Mouse (Mus musculus): ENCODE results near the gene 9930022D16Rik. TPM values are rescaled to one million over a fixed set of nuclear protein-coding genes. Genes with fewer than 3 reads are reported as not detected.

Gene 9930022D16Rik
- polyA plus RNA-seq, 2 experiments = not detected

GRCm38 (mm10) chr11:109420567-109420962 is 6.8 kb downstream of the 9930022D16Rik start:
- peaks cover 13 to 18% of the 10 kb centered on the region in 2 experiments for H3K4me1 ChIP-seq (replicated peaks; ENCODE audit: control insufficient read depth in 2 of 2, insufficient read depth in 2 of 2, low read length in 1 of 2)
- H3K4me2 ChIP-seq (ENCODE audit: low read depth) = peak overlapping the region; percentile 24
- H3K36me3 ChIP-seq (replicated peaks; ENCODE audit: control insufficient read depth, insufficient read depth, low read depth) = no peaks in the 10 kb centered on the region
- H3K27me3 ChIP-seq (ENCODE audit: control insufficient read depth, insufficient read depth, low read length) = no peaks in the 10 kb centered on the region
- ATAC-seq (ENCODE audit: insufficient read depth) = no peak
- 50% methylated on average over 14 of the region's 14 CpGs for WGBS (ENCODE audit: insufficient replicate concordance)
- no peak overlapping the region for H3K4me3 ChIP-seq (ENCODE audit: insufficient read depth in 1 of 2, low read depth in 2 of 2, low read length in 2 of 2)
- DNase-seq (ENCODE audit: low read depth in 3 of 3, low spot score in 3 of 3) = no peak
- H3K27ac ChIP-seq = no peak overlapping the region
- H3K9me3 ChIP-seq (ENCODE audit: control insufficient read depth, low read length) = peaks cover 2% of the 10 kb centered on the region; the same call in 1 of the 2 replicates
- H3K9ac ChIP-seq (replicated peaks) = no peak overlapping the region
- no peak for TF ChIP-seq CTCF (IDR thresholded peaks at IDR 0.05; ENCODE audit: low read depth)
- TF ChIP-seq EP300 (IDR thresholded peaks at IDR 0.05; ENCODE audit: low read depth) = no peak

DNA sequence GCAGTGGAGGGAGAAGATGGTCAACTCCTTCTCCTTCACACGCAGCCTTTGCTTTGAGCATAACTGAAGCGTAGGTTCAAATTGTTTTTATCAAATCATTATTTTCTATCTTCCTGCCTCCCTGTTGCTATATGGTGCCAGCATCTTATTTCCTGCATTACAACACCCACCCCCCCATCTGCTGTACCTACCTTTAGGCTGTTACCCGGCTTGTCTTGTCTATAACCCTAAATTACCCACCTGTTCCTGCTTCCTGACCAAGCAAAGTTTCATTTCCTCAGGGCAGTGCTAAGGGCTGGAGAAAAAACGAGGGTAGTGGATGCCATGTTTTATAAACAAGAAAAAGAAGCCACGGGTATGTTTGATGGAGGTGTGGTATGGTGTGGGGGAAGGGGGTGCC is 7.5 kb downstream of the 9930022D16Rik start:
- H3K9ac ChIP-seq (replicated peaks) = no peak overlapping the region
- ATAC-seq (ENCODE audit: insufficient read depth) = no peak

DNA sequence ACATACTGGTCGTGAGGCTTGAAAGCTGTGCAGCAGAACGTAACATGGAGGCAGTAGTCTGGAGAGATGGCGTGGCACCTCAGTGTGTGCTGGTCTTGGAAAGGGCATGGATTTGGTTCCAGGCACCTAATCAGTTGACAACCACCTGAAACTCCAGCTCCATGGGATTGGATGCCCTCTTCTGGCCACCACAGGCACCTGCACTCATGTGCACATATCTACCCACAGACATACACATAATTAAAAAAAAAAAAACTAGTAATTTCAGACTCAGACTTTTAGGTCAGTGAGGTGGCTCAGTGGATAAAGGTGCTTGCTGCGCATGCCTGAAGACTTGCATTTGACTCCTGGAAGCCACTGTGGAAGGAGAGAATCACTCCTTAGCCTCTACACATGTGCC is 8.5 kb downstream of the 9930022D16Rik start:
- Histone ChIP-seq H3K9me3 (ENCODE audit: control insufficient read depth, low read length) (peaks cover 2% of the 10 kb centered on the region; the same call in 1 of the 2 replicates), H3K4me2 (ENCODE audit: low read depth) (no peak overlapping the region), H3K9ac (replicated peaks) (no peak overlapping the region), H3K27ac (no peak overlapping the region), H3K4me3 (ENCODE audit: insufficient read depth in 1 of 2, low read depth in 2 of 2, low read length in 2 of 2) (no peak overlapping the region), H3K4me1 (replicated peaks; ENCODE audit: control insufficient read depth in 2 of 2, insufficient read depth in 2 of 2, low read length in 1 of 2) (peaks cover 18 to 19% of the 10 kb centered on the region in 2 experiments), H3K36me3 (replicated peaks; ENCODE audit: control insufficient read depth, insufficient read depth, low read depth) (no peaks in the 10 kb centered on the region), H3K27me3 (ENCODE audit: control insufficient read depth, insufficient read depth, low read length) (no peaks in the 10 kb centered on the region)
- DNase-seq (ENCODE audit: low read depth in 3 of 3, low spot score in 3 of 3) (no peak), ATAC-seq (ENCODE audit: insufficient read depth) (no peak)
- TF ChIP-seq EP300 (IDR thresholded peaks at IDR 0.05; ENCODE audit: low read depth) (no peak), CTCF (IDR thresholded peaks at IDR 0.05; ENCODE audit: low read depth) (peak; percentile 41)
- whole genome bisulfite sequencing (ENCODE audit: insufficient replicate concordance) = 90% methylated on average over 4 of the region's 4 CpGs

More for the DNA sequence above, 7.5 kb downstream of the 9930022D16Rik start:
- no peaks in the 10 kb centered on the region for H3K36me3 ChIP-seq (replicated peaks; ENCODE audit: control insufficient read depth, insufficient read depth, low read depth)
- no peak overlapping the region for H3K4me2 ChIP-seq (ENCODE audit: low read depth)
- no peaks in the 10 kb centered on the region for H3K27me3 ChIP-seq (ENCODE audit: control insufficient read depth, insufficient read depth, low read length)
- DNase-seq (ENCODE audit: low read depth in 3 of 3, low spot score in 3 of 3) = no peak
- H3K4me3 ChIP-seq (ENCODE audit: insufficient read depth in 1 of 2, low read depth in 2 of 2, low read length in 2 of 2) = no peak overlapping the region
- peaks cover 13 to 18% of the 10 kb centered on the region in 2 experiments for H3K4me1 ChIP-seq (replicated peaks; ENCODE audit: control insufficient read depth in 2 of 2, insufficient read depth in 2 of 2, low read length in 1 of 2)
- TF ChIP-seq EP300 (IDR thresholded peaks at IDR 0.05; ENCODE audit: low read depth) = no peak
- no peak for TF ChIP-seq CTCF (IDR thresholded peaks at IDR 0.05; ENCODE audit: low read depth)
- H3K9me3 ChIP-seq (ENCODE audit: control insufficient read depth, low read length) = peaks cover 2% of the 10 kb centered on the region; the same call in 1 of the 2 replicates
- WGBS (ENCODE audit: insufficient replicate concordance) = 66% methylated on average over 5 of the region's 5 CpGs
- H3K27ac ChIP-seq = no peak overlapping the region

- Histone ChIP-seq H3K4me2 (ENCODE audit: low read depth) (no peak overlapping the region), H3K27ac (peak overlapping the region; percentile 34), H3K36me3 (replicated peaks; ENCODE audit: control insufficient read depth, insufficient read depth, low read depth) (no peaks in the 10 kb centered on the region), H3K9ac (replicated peaks) (no peak overlapping the region), H3K4me3 (ENCODE audit: insufficient read depth in 1 of 2, low read depth in 2 of 2, low read length in 2 of 2) (no peak overlapping the region), H3K27me3 (ENCODE audit: control insufficient read depth, insufficient read depth, low read length) (no peaks in the 10 kb centered on the region), H3K4me1 (replicated peaks; ENCODE audit: control insufficient read depth in 2 of 2, insufficient read depth in 2 of 2, low read length in 1 of 2) (peaks cover 18 to 19% of the 10 kb centered on the region in 2 experiments), H3K9me3 (ENCODE audit: control insufficient read depth, low read length) (peaks cover 2% of the 10 kb centered on the region; the same call in 1 of the 2 replicates)
- 39% methylated on average over 1 of the region's 1 CpGs for WGBS (ENCODE audit: insufficient replicate concordance)
- TF ChIP-seq CTCF (IDR thresholded peaks at IDR 0.05; ENCODE audit: low read depth) (no peak), EP300 (IDR thresholded peaks at IDR 0.05; ENCODE audit: low read depth) (no peak)
- DNase-seq (ENCODE audit: low read depth in 3 of 3, low spot score in 3 of 3) = no peak
- ATAC-seq (ENCODE audit: insufficient read depth) = no peak
Measured at GRCm38 (mm10) chr11:109423294-109423693, 9.6 kb downstream of the 9930022D16Rik start.

GRCm38 (mm10) chr11:109425392-109426271 is 11.9 kb downstream of the 9930022D16Rik start, which contains the start of gene Amz2:
Gene Amz2, plus strand, starts transcription at chr11:109425946.
- H3K4me1 ChIP-seq (replicated peaks; ENCODE audit: control insufficient read depth in 2 of 2, insufficient read depth in 2 of 2, low read length in 1 of 2) = peaks cover 12 to 18% of the 10 kb centered on the region in 2 experiments
- DNase-seq (ENCODE audit: low read depth in 3 of 3, low spot score in 3 of 3) = peak; percentile 97 to 98 (median 97)
- TF ChIP-seq EP300 (IDR thresholded peaks at IDR 0.05; ENCODE audit: low read depth) (no peak), CTCF (IDR thresholded peaks at IDR 0.05; ENCODE audit: low read depth) (peak; percentile 91)
- no peaks in the 10 kb centered on the region for H3K27me3 ChIP-seq (ENCODE audit: control insufficient read depth, insufficient read depth, low read length)
- H3K27ac ChIP-seq = peak within 1 kb of the TSS; percentile 77
- H3K36me3 ChIP-seq (replicated peaks; ENCODE audit: control insufficient read depth, insufficient read depth, low read depth) = peaks cover 13% of the 10 kb centered on the region
- peaks cover 2% of the 10 kb centered on the region; the same call in 1 of the 2 replicates for H3K9me3 ChIP-seq (ENCODE audit: control insufficient read depth, low read length)
- WGBS (ENCODE audit: insufficient replicate concordance) = under 1% methylated on average over 65 of the region's 65 CpGs
- H3K4me2 ChIP-seq (ENCODE audit: low read depth) = peak within 1 kb of the TSS; percentile 83
- ATAC-seq (ENCODE audit: insufficient read depth) = peak; percentile 93
- peak within 1 kb of the TSS; percentile 72 for H3K9ac ChIP-seq (replicated peaks)
- H3K4me3 ChIP-seq (ENCODE audit: insufficient read depth in 1 of 2, low read depth in 2 of 2, low read length in 2 of 2) = peak within 1 kb of the TSS; percentile 75 to 85
